Mouse (Mus musculus): Measurements from ENCODE around the gene Snrnp35.

GRCm38 (mm10) chr5:124538813-124539792, 56.2 kb downstream of the Snrnp35 start:
- TF ChIP-seq CTCF (IDR thresholded peaks at IDR 0.05; ENCODE audit: borderline replicate concordance, control insufficient read depth, extremely low read depth, insufficient read depth, low read length, poor library complexity) (no peak), POLR2A (IDR thresholded peaks at IDR 0.05; ENCODE audit: control insufficient read depth, extremely low read depth, insufficient read depth, low read length, poor library complexity) (no peak)

All from thymus, adult 2 months (tissue).